Mouse (Mus musculus) E14TG2a.4 (cell line): ENCODE results near the gene Olfr231.

Experiments used
- CTCF ChIP-seq: conservative IDR thresholded peaks from 2 replicates; pipeline ENCODE4 v1.5.1; 2014; ENCODE audit warnings: low read length
- NANOG ChIP-seq: IDR thresholded peaks from 2 replicates; pipeline ENCODE4 v1.6.1; 2014; ENCODE audit warnings: borderline replicate concordance, low read length, mixed read lengths
- POU5F1 ChIP-seq: IDR thresholded peaks from 2 replicates; pipeline ENCODE4 v1.6.1; 2014; ENCODE audit warnings: low read length, borderline replicate concordance

- no peak for TF ChIP-seq CTCF
- no peak for TF ChIP-seq NANOG
- no peak for TF ChIP-seq POU5F1
Observed at GRCm38 (mm10) chr1:174131999-174132398, 11.0 kb upstream of the Olfr231 start.
